Mouse (Mus musculus) liver, embryonic 14.5 days (tissue): Measurements from ENCODE around the gene Hist2h2ab.

ENCODE experiments used
- CTCF ChIP-seq: IDR thresholded peaks from 2 replicates; pipeline ENCODE4 v1.5.1; 2016; ENCODE audit warnings: antibody characterized with exemption, low read depth, control low read depth
- EP300 ChIP-seq: IDR thresholded peaks from 2 replicates; pipeline ENCODE4 v1.6.1; 2016; ENCODE audit warnings: antibody characterized with exemption, low read depth

DNA sequence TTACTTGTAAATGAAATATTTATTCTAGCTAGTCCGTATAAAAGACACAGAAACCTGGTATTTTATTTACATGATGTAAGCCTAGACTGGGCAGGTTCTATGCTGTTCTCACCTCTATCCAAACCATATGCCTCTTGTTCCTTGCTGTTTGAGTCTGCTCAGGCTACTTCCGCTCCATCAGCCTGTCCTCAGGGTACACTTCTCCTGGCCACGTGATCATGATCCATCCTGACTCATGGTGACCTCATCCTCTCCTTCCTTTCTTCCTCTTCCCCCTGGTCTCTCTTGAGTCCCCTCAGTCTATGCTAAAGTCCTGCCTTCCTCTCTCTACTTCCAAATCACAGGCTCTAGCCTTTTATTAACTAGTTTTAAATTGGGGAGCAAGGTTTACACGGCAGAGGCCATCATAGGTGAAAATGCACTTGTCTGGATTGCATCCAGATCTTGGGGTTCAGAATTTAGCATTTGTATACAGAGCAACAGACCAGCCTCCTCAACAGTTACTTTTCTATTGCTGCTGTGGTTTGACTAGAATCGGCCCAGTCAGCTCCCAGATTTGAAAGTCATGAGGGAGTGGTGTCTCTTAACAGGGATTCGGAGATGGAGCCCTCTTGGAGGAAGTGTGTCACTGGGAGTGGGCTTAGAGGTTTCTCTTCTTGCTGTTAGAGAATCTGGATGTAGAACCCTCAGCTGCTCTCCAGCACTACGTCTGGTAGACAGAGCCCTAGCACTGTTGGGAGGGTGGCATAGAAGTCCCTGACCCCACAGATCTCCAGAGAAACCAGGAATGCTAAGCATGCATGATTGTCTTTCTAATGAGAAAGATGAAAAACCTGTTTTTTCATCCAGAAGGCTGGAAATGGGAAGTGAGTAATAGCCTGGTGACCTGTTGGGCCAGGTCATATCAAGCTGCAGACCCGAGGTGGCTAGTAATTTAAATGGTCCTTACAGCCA, 7.3 kb downstream of the Hist2h2ab start:
- TF ChIP-seq CTCF (no peak), EP300 (no peak)
